Mouse (Mus musculus) intestine, postnatal 0 days (tissue): Measurements from ENCODE around the gene Ociad1. TPM values are rescaled to one million over a fixed set of nuclear protein-coding genes. Genes with fewer than 3 reads are reported as not detected.
A peak's percentile ranks its signal among the peaks of the same experiment; 100 is the strongest.

Experiments used
- ATAC-seq: fragments of 200-750 bp; cut with Nextera tagmentation; 2 replicates; pipeline ENCODE4 v1.8.0; 2017; ENCODE audit warnings: mild to moderate bottlenecking, moderate TSS enrichment, moderate library complexity
- H3K27ac ChIP-seq: fragments of 300-500 bp; sonication (generic); 2 replicates; pipeline ENCODE4 v1.5.1; 2014; ENCODE audit warnings: mild to moderate bottlenecking, low read depth, low read length, moderate library complexity
- H3K27me3 ChIP-seq: fragments of 300-500 bp; sonication (generic); replicated peaks from 2 replicates; pipeline ENCODE4 v1.6.1; 2014; ENCODE audit warnings: low read length, mixed read lengths; ENCODE audit not compliant: control insufficient read depth, insufficient read depth
- H3K36me3 ChIP-seq: fragments of 300-500 bp; sonication (generic); 2 replicates; pipeline ENCODE4 v1.6.1; 2014; ENCODE audit warnings: mild to moderate bottlenecking, moderate library complexity; ENCODE audit not compliant: control insufficient read depth, insufficient read depth
- H3K4me1 ChIP-seq: fragments of 300-500 bp; sonication (generic); replicated peaks from 2 replicates; pipeline ENCODE4 v1.6.1; 2014; ENCODE audit warnings: antibody characterized with exemption, low read length, mixed read lengths; ENCODE audit not compliant: control insufficient read depth, insufficient read depth
- H3K4me2 ChIP-seq: fragments of 300-500 bp; sonication (generic); replicated peaks from 2 replicates; pipeline ENCODE4 v1.6.1; 2014; ENCODE audit warnings: low read depth, mild to moderate bottlenecking, moderate library complexity
- H3K4me3 ChIP-seq: fragments of 300-500 bp; sonication (generic); 2 replicates; pipeline ENCODE4 v1.5.1; 2014; ENCODE audit warnings: low read depth, low read length
- H3K9ac ChIP-seq: fragments of 300-500 bp; sonication (generic); 2 replicates; pipeline ENCODE4 v1.6.1; 2014; ENCODE audit warnings: mild to moderate bottlenecking, low read depth, low read length
- H3K9me3 ChIP-seq: fragments of 300-500 bp; sonication (generic); 2 replicates; pipeline ENCODE4 v1.6.1; 2016; ENCODE audit warnings: mixed run types; ENCODE audit not compliant: control insufficient read depth
- CTCF ChIP-seq: sonication (generic); IDR thresholded peaks from 2 replicates; pipeline ENCODE4 v1.5.1; 2016; ENCODE audit warnings: low read depth, mild to moderate bottlenecking, control low read depth, antibody characterized with exemption, moderate library complexity
- WGBS: fragments of 180-500 bp; shearing (Covaris S2); extraction: QIAGEN DNeasy Blood & Tissue Kit; methylation state at CpG from one replicate; pipeline ENCODE4 v1.1.7; 2014; 5-methylcytosine and 5-hydroxymethylcytosine counted together
- polyA plus RNA-seq: library from polyadenylated mRNA; unstranded; fragments of >200 nt; fragmentation: Nextera tagmentation; extraction: Ambion mirVana; gene quantifications from 2 replicates; pipeline ENCODE4 v1.2.1, GENCODE M21; 2015

Ociad1 gene
- polyA plus RNA-seq, 1 experiment from 2014 or later: 156 TPM

GRCm38 (mm10) chr5:73351796-73352195 is 59.2 kb downstream of the Ociad1 start:
- Histone ChIP-seq H3K27me3 (no peaks in the 10 kb centered on the region), H3K9me3 (no peaks in the 10 kb centered on the region), H3K36me3 (no peaks in the 10 kb centered on the region), H3K4me3 (no peak overlapping the region), H3K4me2 (no peak overlapping the region), H3K27ac (peak overlapping the region; percentile 57), H3K4me1 (peaks cover 19% of the 10 kb centered on the region), H3K9ac (no peak overlapping the region)
- no peak for TF ChIP-seq CTCF
- ATAC-seq: peak; percentile 55
- WGBS: 38% methylated on average over 1 of the region's 1 CpGs

GRCm38 (mm10) chr5:73353519-73353918 is 60.9 kb downstream of the Ociad1 start:
- peaks cover 24% of the 10 kb centered on the region for H3K4me1 ChIP-seq
- ATAC-seq: peak; percentile 11; the same call in 1 of the 2 replicates
- no peaks in the 10 kb centered on the region for H3K27me3 ChIP-seq
- WGBS: 22% methylated on average over 7 of the region's 7 CpGs
- H3K9ac ChIP-seq: no peak overlapping the region
- H3K9me3 ChIP-seq: no peaks in the 10 kb centered on the region
- H3K4me2 ChIP-seq: peak overlapping the region; percentile 35; the same call in 1 of the 2 replicates
- peak overlapping the region; percentile 60 for H3K27ac ChIP-seq
- no peaks in the 10 kb centered on the region for H3K36me3 ChIP-seq
- TF ChIP-seq CTCF: no peak
- H3K4me3 ChIP-seq: no peak overlapping the region

GRCm38 (mm10) chr5:73353978-73354377 is 61.4 kb downstream of the Ociad1 start:
- Histone ChIP-seq H3K36me3 (no peaks in the 10 kb centered on the region), H3K4me3 (no peak overlapping the region), H3K27ac (peak overlapping the region; percentile 60), H3K4me2 (no peak overlapping the region), H3K27me3 (no peaks in the 10 kb centered on the region), H3K4me1 (peaks cover 24% of the 10 kb centered on the region), H3K9me3 (no peaks in the 10 kb centered on the region), H3K9ac (no peak overlapping the region)
- ATAC-seq: no peak
- TF ChIP-seq CTCF: no peak
- WGBS: 21% methylated on average over 3 of the region's 3 CpGs

- no peaks in the 10 kb centered on the region for H3K9me3 ChIP-seq
- no peak overlapping the region for H3K4me3 ChIP-seq
- 35% methylated on average over 5 of the region's 5 CpGs for WGBS
- TF ChIP-seq CTCF: peak; percentile 37; the same call in 1 of the 2 replicates
- peak; percentile 85 for ATAC-seq
- no peaks in the 10 kb centered on the region for H3K36me3 ChIP-seq
- H3K4me2 ChIP-seq: no peak overlapping the region
- H3K9ac ChIP-seq: no peak overlapping the region
- H3K27ac ChIP-seq: no peak overlapping the region; the same call in none of the 2 replicates
- no peaks in the 10 kb centered on the region for H3K27me3 ChIP-seq
- H3K4me1 ChIP-seq: peaks cover 35% of the 10 kb centered on the region
These were observed 62.8 kb downstream of the Ociad1 start for GRCm38 (mm10) chr5:73355393-73355792.

- Histone ChIP-seq H3K36me3 (no peaks in the 10 kb centered on the region), H3K4me2 (peak overlapping the region; percentile 59), H3K4me1 (peaks cover 23% of the 10 kb centered on the region), H3K9ac (no peak overlapping the region), H3K9me3 (no peaks in the 10 kb centered on the region), H3K4me3 (peak overlapping the region; percentile 24; the same call in 1 of the 2 replicates), H3K27ac (peak overlapping the region; percentile 78), H3K27me3 (no peaks in the 10 kb centered on the region)
- 40% methylated on average over 6 of the region's 6 CpGs for WGBS
- no peak for TF ChIP-seq CTCF
- ATAC-seq: peak; percentile 39; the same call in 1 of the 2 replicates
These were observed 66.7 kb downstream of the Ociad1 start for GRCm38 (mm10) chr5:73359134-73359751.

- Histone ChIP-seq H3K9ac (no peak overlapping the region), H3K27me3 (no peaks in the 10 kb centered on the region), H3K27ac (peak overlapping the region; percentile 78; the same call in 1 of the 2 replicates), H3K4me1 (peaks cover 18% of the 10 kb centered on the region), H3K4me3 (peak overlapping the region; percentile 24; the same call in 1 of the 2 replicates), H3K36me3 (no peaks in the 10 kb centered on the region), H3K9me3 (no peaks in the 10 kb centered on the region), H3K4me2 (peak overlapping the region; percentile 59)
- ATAC-seq: peak; percentile 31; the same call in 1 of the 2 replicates
- TF ChIP-seq CTCF: no peak
- 24% methylated on average over 12 of the region's 12 CpGs for WGBS
These were observed 67.2 kb downstream of the Ociad1 start for GRCm38 (mm10) chr5:73359752-73360141.
